ENCODE assay signal across 8 mouse cellular contexts in genomic region chr2:130578148-130578547, GRCm38 (mm10). TPM values are rescaled to one million over a fixed set of nuclear protein-coding genes. Genes with fewer than 3 reads are reported as not detected.
DNase-seq lines count a peak whose midpoint lies in the region; ATAC-seq lines count a peak whose summit lies in the region.

No protein-coding gene starts in this region.

- no peaks in the 10 kb centered on the region for H3K36me3 ChIP-seq in forebrain, embryonic 14.5 days (ENCODE audit: control insufficient read depth, insufficient read depth, low read length)
- no peaks in the 10 kb centered on the region for H3K36me3 ChIP-seq in forebrain, embryonic 16.5 days (ENCODE audit: control insufficient read depth, insufficient read depth)
- no peaks in the 10 kb centered on the region for H3K36me3 ChIP-seq in megakaryocyte, embryonic 14.5 days (replicated peaks; ENCODE audit: low read length)

- DNase-seq in forebrain, embryonic 14.5 days (ENCODE audit: low spot score), result peak; percentile 57
- DNase-seq in 3T3-L1 (ENCODE audit: low read depth, low spot score), result peak; percentile 83
- DNase-seq in adrenal gland, adult 2 months, result peak; percentile 85
- peak; percentile 74 for DNase-seq in embryo, embryonic 9.5 days (ENCODE audit: extremely low spot score)
- peak; percentile 69 to 81 for DNase-seq in layer of hippocampus, adult 18-20 months (ENCODE audit: low spot score in 2 of 2)
- peak; percentile 57 to 79 for DNase-seq in spleen, postnatal 4 days (ENCODE audit: low spot score in 2 of 2)

- 8% methylated on average over 11 of the region's 11 CpGs for WGBS in forebrain, embryonic 14.5 days
- 12% methylated on average over 10 of the region's 11 CpGs for WGBS in forebrain, embryonic 16.5 days

- no peak overlapping the region for H3K27ac ChIP-seq in forebrain, embryonic 14.5 days (ENCODE audit: low read depth, low read length)
- no peak overlapping the region for H3K27ac ChIP-seq in forebrain, embryonic 16.5 days (ENCODE audit: low read length)

- H3K4me3 ChIP-seq in forebrain, embryonic 14.5 days (ENCODE audit: low read depth, low read length), result no peak overlapping the region
- no peak overlapping the region for H3K4me3 ChIP-seq in forebrain, embryonic 16.5 days (replicated peaks; ENCODE audit: low read length)
- H3K4me3 ChIP-seq in megakaryocyte, embryonic 14.5 days (replicated peaks), result peak overlapping the region; percentile 83

- no peak; the same call in 1 of the 2 replicates for ATAC-seq in forebrain, embryonic 14.5 days
- no peak for ATAC-seq in forebrain, embryonic 16.5 days

- no peak overlapping the region for H3K9ac ChIP-seq in forebrain, embryonic 14.5 days (ENCODE audit: low read length)
- H3K9ac ChIP-seq in forebrain, embryonic 16.5 days (replicated peaks; ENCODE audit: low read depth, low read length), result no peak overlapping the region

- H3K4me2 ChIP-seq in forebrain, embryonic 14.5 days (ENCODE audit: low read length), result no peak overlapping the region
- H3K4me2 ChIP-seq in forebrain, embryonic 16.5 days (ENCODE audit: low read length), result no peak overlapping the region

- no peaks in the 10 kb centered on the region for H3K9me3 ChIP-seq in forebrain, embryonic 14.5 days (replicated peaks; ENCODE audit: control insufficient read depth, low read length)
- H3K9me3 ChIP-seq in forebrain, embryonic 16.5 days (ENCODE audit: control insufficient read depth, low read length), result no peaks in the 10 kb centered on the region
- no peaks in the 10 kb centered on the region for H3K9me3 ChIP-seq in megakaryocyte, embryonic 14.5 days

- peaks cover 73% of the 10 kb centered on the region for H3K27me3 ChIP-seq in forebrain, embryonic 14.5 days (replicated peaks; ENCODE audit: control insufficient read depth, insufficient read depth, low read length)
- peaks cover 72% of the 10 kb centered on the region for H3K27me3 ChIP-seq in forebrain, embryonic 16.5 days (replicated peaks; ENCODE audit: control insufficient read depth, insufficient read depth, low read length)
- H3K27me3 ChIP-seq in megakaryocyte, embryonic 14.5 days (replicated peaks), result peaks cover 89% of the 10 kb centered on the region

- no peaks in the 10 kb centered on the region for H3K4me1 ChIP-seq in forebrain, embryonic 14.5 days (ENCODE audit: control insufficient read depth, insufficient read depth, low read length)
- H3K4me1 ChIP-seq in forebrain, embryonic 16.5 days (replicated peaks; ENCODE audit: control insufficient read depth, insufficient read depth, low read length), result peaks cover 17% of the 10 kb centered on the region
- peaks cover 64% of the 10 kb centered on the region for H3K4me1 ChIP-seq in megakaryocyte, embryonic 14.5 days

RNA-seq across cellular contexts. Expression of gene Oxt, which starts 2.2 kb away (rescaled TPM):
- 0.66 TPM in 1 of 2 replicates, not detected in the other for polyA plus RNA-seq in forebrain, embryonic 14.5 days (2014; fragmentation: Nextera tagmentation; extraction: Ambion mirVana)
- 2.4 TPM in 1 of 2 replicates, not detected in the other for polyA plus RNA-seq in forebrain, embryonic 16.5 days (2015; fragmentation: Nextera tagmentation; extraction: Ambion mirVana)
- total RNA-seq in adrenal gland, adult 2 months (2021), result not detected
- polyA plus RNA-seq in adrenal gland, adult 2 months (2012; rRNA removed), result not detected in 2 replicates
- total RNA-seq in layer of hippocampus, adult 18-20 months (2021), result not detected
- 0.27 TPM in 1 of 2 replicates, not detected in the other for polyA plus RNA-seq in megakaryocyte, embryonic 14.5 days (2012; ENCODE audit: insufficient read depth, low replicate concordance)

RNA-seq across cellular contexts. Expression of gene Avp, which starts 4.2 kb away (rescaled TPM):
- polyA plus RNA-seq in forebrain, embryonic 14.5 days (2014; fragmentation: Nextera tagmentation; extraction: Ambion mirVana), result 17.7 and 27.0 TPM in 2 replicates
- polyA plus RNA-seq in forebrain, embryonic 16.5 days (2015; fragmentation: Nextera tagmentation; extraction: Ambion mirVana), result 4.7 and 23.5 TPM in 2 replicates
- not detected for total RNA-seq in adrenal gland, adult 2 months (2021)
- polyA plus RNA-seq in adrenal gland, adult 2 months (2012; rRNA removed), result not detected in 2 replicates
- total RNA-seq in layer of hippocampus, adult 18-20 months (2021), result 1 to 10 TPM; 1.4 to 1.5 TPM
- polyA plus RNA-seq in megakaryocyte, embryonic 14.5 days (2012; ENCODE audit: insufficient read depth, low replicate concordance), result not detected in 2 replicates

RNA-seq across cellular contexts. Expression of gene Mrps26, which starts 14.6 kb away (rescaled TPM):
- 94.7 and 98.1 TPM in 2 replicates for polyA plus RNA-seq in forebrain, embryonic 14.5 days (2014; fragmentation: Nextera tagmentation; extraction: Ambion mirVana)
- polyA plus RNA-seq in forebrain, embryonic 16.5 days (2015; fragmentation: Nextera tagmentation; extraction: Ambion mirVana), result 76.3 and 86.2 TPM in 2 replicates
- 10 to 100 TPM; 51.8 to 67.1 TPM for total RNA-seq in adrenal gland, adult 2 months (2021)
- polyA plus RNA-seq in adrenal gland, adult 2 months (2012; rRNA removed), result 148 and 163 TPM in 2 replicates
- 10 to 100 TPM; 81.6 to 85.7 TPM for total RNA-seq in layer of hippocampus, adult 18-20 months (2021)
- polyA plus RNA-seq in megakaryocyte, embryonic 14.5 days (2012; ENCODE audit: insufficient read depth, low replicate concordance), result 94.8 and 158 TPM in 2 replicates

RNA-seq across cellular contexts. Expression of gene Fastkd5, which starts 51.7 kb away (rescaled TPM):
- polyA plus RNA-seq in forebrain, embryonic 14.5 days (2014; fragmentation: Nextera tagmentation; extraction: Ambion mirVana), result 14.0 and 15.9 TPM in 2 replicates
- polyA plus RNA-seq in forebrain, embryonic 16.5 days (2015; fragmentation: Nextera tagmentation; extraction: Ambion mirVana), result 12.5 and 17.2 TPM in 2 replicates
- total RNA-seq in adrenal gland, adult 2 months (2021), result 10 to 100 TPM in 1 of 2 experiments, 1 to 10 TPM in 1; 10.0 to 16.1 TPM
- polyA plus RNA-seq in adrenal gland, adult 2 months (2012; rRNA removed), result 0.40 and 0.52 TPM in 2 replicates
- 10 to 100 TPM in 1 of 2 experiments, 1 to 10 TPM in 1; 9.6 to 10.4 TPM for total RNA-seq in layer of hippocampus, adult 18-20 months (2021)
- 0.94 TPM in 1 of 2 replicates, not detected in the other for polyA plus RNA-seq in megakaryocyte, embryonic 14.5 days (2012; ENCODE audit: insufficient read depth, low replicate concordance)

RNA-seq across cellular contexts. Expression of gene Ubox5, which starts 51.7 kb away (rescaled TPM):
- 13.0 and 14.9 TPM in 2 replicates for polyA plus RNA-seq in forebrain, embryonic 14.5 days (2014; fragmentation: Nextera tagmentation; extraction: Ambion mirVana)
- polyA plus RNA-seq in forebrain, embryonic 16.5 days (2015; fragmentation: Nextera tagmentation; extraction: Ambion mirVana), result 13.7 and 14.7 TPM in 2 replicates
- 1 to 10 TPM; 6.4 to 7.1 TPM for total RNA-seq in adrenal gland, adult 2 months (2021)
- 5.8 and 6.3 TPM in 2 replicates for polyA plus RNA-seq in adrenal gland, adult 2 months (2012; rRNA removed)
- total RNA-seq in layer of hippocampus, adult 18-20 months (2021), result 10 to 100 TPM in 1 of 2 experiments, 1 to 10 TPM in 1; 9.3 to 11.2 TPM
- polyA plus RNA-seq in megakaryocyte, embryonic 14.5 days (2012; ENCODE audit: insufficient read depth, low replicate concordance), result 1.8 and 1.9 TPM in 2 replicates
